Mouse (Mus musculus) midbrain, embryonic 14.5 days (tissue): ENCODE data around the gene Ltk. TPM values are rescaled to one million over a fixed set of nuclear protein-coding genes. Genes with fewer than 3 reads are reported as not detected.

Source experiments
- ATAC-seq: fragments of 200-750 bp; cut with Nextera tagmentation; 2 replicates; pipeline ENCODE4 v1.8.0; 2017; ENCODE audit warnings: moderate number of reproducible peaks, moderate library complexity; ENCODE audit not compliant: low FRiP score, low TSS enrichment
- DNase-seq: peaks from one replicate; pipeline ENCODE4 v3.0.0-alpha.2; 2015
- H3K27ac ChIP-seq: fragments of 300-500 bp; sonication (generic); replicated peaks from 2 replicates; pipeline ENCODE4 v1.5.1; 2014; ENCODE audit warnings: mild to moderate bottlenecking, low read depth, low read length, moderate library complexity
- H3K27me3 ChIP-seq: fragments of 300-500 bp; sonication (generic); 2 replicates; pipeline ENCODE4 v1.6.1; 2014; ENCODE audit warnings: low read length, control low read depth, mixed read lengths; ENCODE audit not compliant: control insufficient read depth, insufficient read depth
- H3K36me3 ChIP-seq: fragments of 300-500 bp; sonication (generic); 2 replicates; pipeline ENCODE4 v1.6.1; 2014; ENCODE audit warnings: low read length, control low read depth; ENCODE audit not compliant: control insufficient read depth, insufficient read depth
- H3K4me1 ChIP-seq: fragments of 300-500 bp; sonication (generic); 2 replicates; pipeline ENCODE4 v1.6.1; 2014; ENCODE audit warnings: mild to moderate bottlenecking, antibody characterized with exemption, low read length, control low read depth; ENCODE audit not compliant: control insufficient read depth, insufficient read depth
- H3K4me2 ChIP-seq: fragments of 300-500 bp; sonication (generic); 2 replicates; pipeline ENCODE4 v1.6.1; 2014; ENCODE audit warnings: mild to moderate bottlenecking, low read length, moderate library complexity
- H3K4me3 ChIP-seq: fragments of 300-500 bp; sonication (generic); replicated peaks from 2 replicates; pipeline ENCODE4 v1.5.1; 2014; ENCODE audit warnings: low read depth, low read length
- H3K9ac ChIP-seq: fragments of 300-500 bp; sonication (generic); replicated peaks from 2 replicates; pipeline ENCODE4 v1.6.1; 2014; ENCODE audit warnings: mild to moderate bottlenecking, low read length, moderate library complexity
- H3K9me3 ChIP-seq: fragments of 300-500 bp; sonication (generic); 2 replicates; pipeline ENCODE4 v1.6.1; 2016; ENCODE audit warnings: low read length, control low read depth, mixed read lengths; ENCODE audit not compliant: control insufficient read depth
- WGBS: fragments of 180-500 bp; shearing (Covaris S2); extraction: QIAGEN DNeasy Blood & Tissue Kit; methylation state at CpG from one replicate; pipeline ENCODE4 v1.1.7; 2014; 5-methylcytosine and 5-hydroxymethylcytosine counted together
- polyA plus RNA-seq: library from polyadenylated mRNA; unstranded; fragments of >200 nt; fragmentation: Nextera tagmentation; extraction: Ambion mirVana; gene quantifications from 2 replicates; pipeline ENCODE4 v1.2.1, GENCODE M21; 2014

Gene Ltk
- polyA plus RNA-seq, 1 experiment from 2014 or later = 1.5 TPM

- DNase-seq = no peak
- H3K4me2 ChIP-seq = peak overlapping the region; percentile 98
- 54% methylated on average over 15 of the region's 15 CpGs for WGBS
- no peaks in the 10 kb centered on the region for H3K9me3 ChIP-seq
- ATAC-seq = no peak
- H3K4me1 ChIP-seq = peaks cover 48% of the 10 kb centered on the region
- H3K9ac ChIP-seq = no peak overlapping the region
- peaks cover 6% of the 10 kb centered on the region; the same call in 1 of the 2 replicates for H3K36me3 ChIP-seq
- peaks cover 5% of the 10 kb centered on the region; the same call in 1 of the 2 replicates for H3K27me3 ChIP-seq
- H3K4me3 ChIP-seq = peak overlapping the region; percentile 83; the same call in 1 of the 2 replicates
- H3K27ac ChIP-seq = no peak overlapping the region
Measured at GRCm38 (mm10) chr2:119800876-119801846, 40.9 kb upstream of the Ltk start.

DNA sequence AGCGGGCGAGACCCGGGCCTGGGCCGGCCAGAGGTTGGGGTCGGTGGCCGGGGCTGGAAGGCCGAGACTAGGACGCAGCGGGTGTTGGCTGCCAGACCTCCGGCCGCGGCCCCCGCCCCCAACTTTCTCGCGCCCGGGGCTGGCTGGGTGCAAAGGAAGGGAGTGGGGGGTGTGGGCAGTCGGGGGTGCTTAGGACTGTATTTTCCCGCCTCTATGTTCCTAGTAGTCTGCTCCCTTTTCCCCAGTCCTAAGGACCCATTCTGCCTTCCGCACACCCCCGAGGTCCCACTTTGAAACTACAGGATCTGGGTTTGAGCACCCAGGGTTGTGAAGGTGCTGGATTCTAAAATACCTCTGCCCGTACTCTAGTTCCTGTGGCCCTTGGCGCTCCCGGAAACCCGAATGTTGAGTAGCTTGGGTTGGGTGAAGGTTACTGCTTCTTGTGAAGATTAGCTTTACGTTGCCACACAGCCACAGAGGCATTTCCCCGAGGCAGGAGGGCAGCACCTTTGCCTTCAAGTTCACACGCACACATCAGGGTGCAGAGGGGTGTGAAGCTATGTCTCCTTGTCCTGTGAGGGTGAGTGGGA is 39.8 kb upstream of the Ltk start:
- 0 out of 2 replicates have a peak overlapping the region, but pooled peaks have one; percentile 20 for H3K27ac ChIP-seq

GRCm38 (mm10) chr2:119799181-119799960 is 39.1 kb upstream of the Ltk start:
- peak; percentile 74 for DNase-seq
- Histone ChIP-seq H3K4me1 (peaks cover 35% of the 10 kb centered on the region), H3K27ac (0 out of 2 replicates have a peak overlapping the region, but pooled peaks have one; percentile 20)

More for the DNA sequence above, 39.8 kb upstream of the Ltk start:
- no peaks in the 10 kb centered on the region for H3K9me3 ChIP-seq
- peaks cover 5% of the 10 kb centered on the region; the same call in 1 of the 2 replicates for H3K27me3 ChIP-seq
- peak overlapping the region; percentile 83 for H3K4me3 ChIP-seq
- peak; percentile 35 for DNase-seq
- no peaks in the 10 kb centered on the region for H3K36me3 ChIP-seq
- under 1% methylated on average over 27 of the region's 27 CpGs for WGBS
- H3K9ac ChIP-seq = peak overlapping the region; percentile 88
- peaks cover 42% of the 10 kb centered on the region for H3K4me1 ChIP-seq
- ATAC-seq = peak; percentile 12; the same call in 1 of the 2 replicates
- H3K4me2 ChIP-seq = peak overlapping the region; percentile 98

DNA sequence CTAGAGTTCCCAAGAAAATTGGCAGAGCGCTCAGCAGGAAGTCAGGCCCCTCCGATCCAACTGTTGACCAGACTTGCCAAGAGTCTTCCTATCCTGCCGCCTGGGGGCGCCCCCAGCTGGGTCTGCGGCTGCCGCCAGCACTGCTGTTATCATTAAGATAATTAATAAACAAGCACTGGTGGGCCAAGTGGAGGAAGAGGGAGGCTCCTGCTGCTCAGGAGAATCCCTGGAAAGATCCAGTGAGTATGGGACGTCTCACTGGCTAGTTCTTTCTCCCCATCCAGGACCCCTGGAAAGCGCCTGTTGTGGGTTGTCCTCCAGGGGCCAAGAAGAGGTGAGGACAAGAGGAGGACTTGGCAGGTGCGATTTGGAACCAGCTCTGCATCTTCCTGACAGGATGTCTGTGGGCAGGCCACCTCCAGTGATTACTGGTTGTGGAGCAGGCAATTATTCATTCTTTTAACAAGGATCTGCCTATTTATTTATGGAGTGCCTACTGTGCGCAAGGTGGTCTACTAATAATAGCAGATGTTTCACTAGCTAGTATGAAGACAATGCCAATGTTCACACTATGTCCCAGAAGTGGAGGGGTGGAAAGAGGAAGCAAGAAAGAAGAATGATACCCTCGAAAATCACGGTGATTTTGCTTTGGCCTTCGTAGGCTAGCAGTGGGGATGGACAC is 38.2 kb upstream of the Ltk start:
- no peaks in the 10 kb centered on the region for H3K9me3 ChIP-seq
- no peak overlapping the region for H3K9ac ChIP-seq
- WGBS = 12% methylated on average over 13 of the region's 13 CpGs
- H3K27ac ChIP-seq = no peak overlapping the region
- peak; percentile 71 for DNase-seq
- peaks cover 5% of the 10 kb centered on the region; the same call in 1 of the 2 replicates for H3K27me3 ChIP-seq
- ATAC-seq = no peak
- peak overlapping the region; percentile 83; the same call in 1 of the 2 replicates for H3K4me3 ChIP-seq
- H3K4me1 ChIP-seq = peaks cover 26% of the 10 kb centered on the region
- no peaks in the 10 kb centered on the region for H3K36me3 ChIP-seq
- H3K4me2 ChIP-seq = peak overlapping the region; percentile 98; the same call in 1 of the 2 replicates

More at GRCm38 (mm10) chr2:119799181-119799960, 39.1 kb upstream of the Ltk start:
- peak overlapping the region; percentile 98 for H3K4me2 ChIP-seq
- WGBS = under 1% methylated on average over 66 of the region's 89 CpGs
- peak; percentile 58; the same call in 1 of the 2 replicates for ATAC-seq
- H3K36me3 ChIP-seq = no peaks in the 10 kb centered on the region
- H3K4me3 ChIP-seq = peak overlapping the region; percentile 83
- peak overlapping the region; percentile 88 for H3K9ac ChIP-seq
- peaks cover 5% of the 10 kb centered on the region; the same call in 1 of the 2 replicates for H3K27me3 ChIP-seq
- no peaks in the 10 kb centered on the region for H3K9me3 ChIP-seq

DNA sequence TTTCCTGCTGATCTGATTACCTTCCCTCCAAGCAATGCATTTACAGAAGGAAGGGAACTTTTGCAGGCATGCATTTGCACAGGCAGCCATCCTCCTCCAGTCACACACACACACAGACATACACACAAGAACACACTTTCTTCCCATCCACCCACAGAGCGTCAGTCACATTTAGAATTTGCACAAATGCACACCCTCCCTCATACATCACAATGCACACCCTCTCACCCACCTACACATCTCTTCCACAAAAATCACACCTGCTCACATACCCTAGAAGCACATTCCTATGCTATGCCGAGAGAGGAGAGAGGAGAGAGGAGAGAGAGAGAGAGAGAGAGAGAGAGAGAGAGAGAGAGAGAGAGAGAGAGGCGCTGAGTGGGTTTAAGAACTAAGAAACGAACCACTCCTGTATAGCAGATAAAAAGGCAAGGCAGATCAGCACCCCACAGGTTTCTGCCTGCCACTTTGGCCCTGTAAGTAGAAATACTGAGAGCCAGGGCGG is 37.1 kb upstream of the Ltk start, which contains the start of gene Tyro3:
TSS of gene Tyro3 (plus strand) at position 455 of the 505 bp plus-strand sequence.
- peaks cover 5% of the 10 kb centered on the region; the same call in 1 of the 2 replicates for H3K27me3 ChIP-seq
- no peak for ATAC-seq
- peaks cover 15% of the 10 kb centered on the region for H3K4me1 ChIP-seq
- H3K27ac ChIP-seq = no peak within 1 kb of the TSS
- H3K36me3 ChIP-seq = no peaks in the 10 kb centered on the region
- 71% methylated on average over 5 of the region's 5 CpGs for WGBS
- H3K9me3 ChIP-seq = no peaks in the 10 kb centered on the region
- DNase-seq = no peak
- H3K4me2 ChIP-seq = no peak within 1 kb of the TSS
- no peak within 1 kb of the TSS for H3K4me3 ChIP-seq
- H3K9ac ChIP-seq = no peak within 1 kb of the TSS

GRCm38 (mm10) chr2:119789996-119790395 is 29.8 kb upstream of the Ltk start:
- Histone ChIP-seq H3K4me2 (no peak overlapping the region), H3K9me3 (no peaks in the 10 kb centered on the region), H3K9ac (no peak overlapping the region), H3K27me3 (no peaks in the 10 kb centered on the region), H3K4me3 (no peak overlapping the region), H3K4me1 (peaks cover 8% of the 10 kb centered on the region), H3K36me3 (no peaks in the 10 kb centered on the region), H3K27ac (no peak overlapping the region)
- 88% methylated on average over 2 of the region's 2 CpGs for WGBS
- DNase-seq (no peak), ATAC-seq (no peak)

GRCm38 (mm10) chr2:119787206-119787883 is 27.1 kb upstream of the Ltk start, which contains the start of gene Rpap1:
Rpap1 (minus strand) TSS chr2:119787537.
- peak; percentile 94 for DNase-seq

More at GRCm38 (mm10) chr2:119787206-119787883, 27.1 kb upstream of the Ltk start, which contains the start of gene Rpap1:
- H3K4me2 ChIP-seq = peak within 1 kb of the TSS; percentile 84
- H3K36me3 ChIP-seq = peaks cover 8% of the 10 kb centered on the region
- H3K4me3 ChIP-seq = peak within 1 kb of the TSS; percentile 65
- no peaks in the 10 kb centered on the region for H3K27me3 ChIP-seq
- H3K9me3 ChIP-seq = no peaks in the 10 kb centered on the region
- peak; percentile 92 for ATAC-seq
- peak within 1 kb of the TSS; percentile 73 for H3K9ac ChIP-seq
- under 1% methylated on average over 44 of the region's 44 CpGs for WGBS
- peaks cover 8% of the 10 kb centered on the region for H3K4me1 ChIP-seq
- H3K27ac ChIP-seq = peak within 1 kb of the TSS; percentile 88
